ENCODE assay signal across 23 mouse cellular contexts in genomic region chr8:71460716-71461115, GRCm38 (mm10). TPM values are rescaled to one million over a fixed set of nuclear protein-coding genes. Genes with fewer than 3 reads are reported as not detected.
DNase-seq lines count a peak whose midpoint lies in the region; ATAC-seq and TF ChIP-seq lines count a peak whose summit lies in the region.
"Had no signal": no experiment of that assay in that cellular context is flagged by ENCODE, and none has a peak within 500 bp of the region (broad histone marks: within the 10 kb centered on the region; RNA-seq: fewer than 3 reads in every experiment).

No protein-coding gene starts in this region.

- H3K4me3 ChIP-seq in gastrocnemius, adult 2 months, result no peak overlapping the region
- H3K4me3 ChIP-seq in midbrain, embryonic 13.5 days (replicated peaks), result no peak overlapping the region
- no peak overlapping the region for H3K4me3 ChIP-seq in midbrain, embryonic 10.5 days
- peak overlapping the region; percentile 74; the same call in 1 of the 2 replicates for H3K4me3 ChIP-seq in E14TG2a.4 (replicated peaks; ENCODE audit: low read length)
- H3K4me3 ChIP-seq: embryonic facial prominence, embryonic 13.5 days; erythroblast, embryonic 14.5 days; forebrain, embryonic 13.5 days; hindbrain, embryonic 15.5 days had no signal

- H3K36me3 ChIP-seq in midbrain, embryonic 13.5 days, result peaks cover 49% of the 10 kb centered on the region
- H3K36me3 ChIP-seq in midbrain, embryonic 10.5 days, result peaks cover 56% of the 10 kb centered on the region
- peaks cover 2% of the 10 kb centered on the region; the same call in 1 of the 2 replicates for H3K36me3 ChIP-seq in E14TG2a.4 (ENCODE audit: insufficient read depth, low read length)

- H3K27me3 ChIP-seq in midbrain, embryonic 13.5 days, result no peaks in the 10 kb centered on the region
- H3K27me3 ChIP-seq in midbrain, embryonic 10.5 days (ENCODE audit: low read depth, poor library complexity, severe bottlenecking), result peaks cover 27% of the 10 kb centered on the region
- H3K27me3 ChIP-seq in E14TG2a.4 (ENCODE audit: insufficient read depth, low read length), result peaks cover 67% of the 10 kb centered on the region
- H3K27me3 ChIP-seq: CH12.LX; embryonic facial prominence, embryonic 13.5 days; forebrain, embryonic 13.5 days; hindbrain, embryonic 15.5 days had no signal

- ATAC-seq in midbrain, embryonic 13.5 days, result no peak
- ATAC-seq: activated CD4-positive, CD25-positive, alpha-beta regulatory T cell, adult 4 months; forebrain, embryonic 13.5 days; forebrain, postnatal 0 days; intestine, postnatal 0 days had no signal

- peak; percentile 15 for DNase-seq in cerebellum, adult 8-10 months
- DNase-seq in cerebellum, adult 11-12 months, result no peak
- DNase-seq in gastrocnemius, adult 2 months, result peak; percentile 11
- no peak for DNase-seq in gastrocnemius, postnatal 25 days
- no peak for DNase-seq in midbrain, embryonic 10.5 days (ENCODE audit: low spot score)
- no peak for DNase-seq in layer of hippocampus, postnatal 25 days (ENCODE audit: extremely low spot score in 1 of 2, low spot score in 1 of 2)
- DNase-seq: adrenal gland, postnatal 14 days; B cell, adult 2 months; embryo, embryonic 11 days; forebrain, postnatal 0 days; heart, postnatal 36 days; kidney, adult 2 months had no signal

- peaks cover 55% of the 10 kb centered on the region for H3K4me1 ChIP-seq in midbrain, embryonic 13.5 days (replicated peaks)
- H3K4me1 ChIP-seq in midbrain, embryonic 10.5 days, result peaks cover 56% of the 10 kb centered on the region
- peaks cover 63% of the 10 kb centered on the region for H3K4me1 ChIP-seq in E14TG2a.4 (replicated peaks; ENCODE audit: low read depth, low read length)

- WGBS in midbrain, embryonic 13.5 days, result 88% methylated on average over 6 of the region's 6 CpGs
- WGBS in midbrain, embryonic 10.5 days, result 89% methylated on average over 6 of the region's 6 CpGs

- H3K4me2 ChIP-seq in midbrain, embryonic 13.5 days (replicated peaks), result no peak overlapping the region
- H3K4me2 ChIP-seq: embryonic facial prominence, embryonic 13.5 days; heart, embryonic 11.5 days had no signal

- intact Hi-C loops in gastrocnemius, adult 2 months (cut with DNase I), result no loop called here

- no peaks in the 10 kb centered on the region for H3K9me3 ChIP-seq in midbrain, embryonic 13.5 days
- H3K9me3 ChIP-seq in midbrain, embryonic 10.5 days (replicated peaks), result no peaks in the 10 kb centered on the region
- no peaks in the 10 kb centered on the region for H3K9me3 ChIP-seq in E14TG2a.4 (ENCODE audit: low read length)
- H3K9me3 ChIP-seq: embryonic facial prominence, embryonic 10.5 days; embryonic facial prominence, embryonic 13.5 days; forebrain, embryonic 13.5 days; hindbrain, embryonic 15.5 days had no signal

- H3K9ac ChIP-seq in midbrain, embryonic 13.5 days (replicated peaks), result peak overlapping the region; percentile 90; the same call in 1 of the 2 replicates
- H3K9ac ChIP-seq: forebrain, embryonic 13.5 days; forebrain, postnatal 0 days; hindbrain, embryonic 15.5 days had no signal

- H3K27ac ChIP-seq in gastrocnemius, adult 2 months, result no peak overlapping the region
- H3K27ac ChIP-seq in midbrain, embryonic 13.5 days, result no peak overlapping the region
- H3K27ac ChIP-seq in midbrain, embryonic 10.5 days (replicated peaks), result no peak overlapping the region
- H3K27ac ChIP-seq: embryonic facial prominence, embryonic 10.5 days; embryonic facial prominence, embryonic 13.5 days; forebrain, embryonic 13.5 days; hindbrain, embryonic 15.5 days had no signal

- TF ChIP-seq CTCF in gastrocnemius, adult 2 months (IDR thresholded peaks at IDR 0.05), result no peak
- no peak for TF ChIP-seq CTCF in E14TG2a.4 (conservative IDR thresholded peaks at IDR 0.05; ENCODE audit: low read length)

RNA-seq across cellular contexts. Expression of gene Abhd8, which starts 2.7 kb away (rescaled TPM):
- total RNA-seq in gastrocnemius, adult 2 months (2021), result 10 to 100 TPM; 22.5 to 24.9 TPM
- total RNA-seq in gastrocnemius, postnatal 25 days (2021), result 10 to 100 TPM; 27.6 to 28.9 TPM
- polyA plus RNA-seq in midbrain, embryonic 13.5 days (2015; fragmentation: Nextera tagmentation; extraction: Ambion mirVana), result 114 and 133 TPM in 2 replicates
- polyA plus RNA-seq in midbrain, embryonic 10.5 days (2016; fragmentation: Nextera tagmentation; extraction: Ambion mirVana), result 75.0 and 78.3 TPM in 2 replicates
- total RNA-seq in layer of hippocampus, postnatal 25 days (2021), result 100 to 1,000 TPM; 235 to 284 TPM

RNA-seq across cellular contexts. Expression of gene Mrpl34, which starts 4.0 kb away (rescaled TPM):
- total RNA-seq in gastrocnemius, adult 2 months (2021), result 10 to 100 TPM; 59.1 to 84.3 TPM
- 10 to 100 TPM; 62.6 to 75.2 TPM for total RNA-seq in gastrocnemius, postnatal 25 days (2021)
- 242 TPM in 2 replicates for polyA plus RNA-seq in midbrain, embryonic 13.5 days (2015; fragmentation: Nextera tagmentation; extraction: Ambion mirVana)
- polyA plus RNA-seq in midbrain, embryonic 10.5 days (2016; fragmentation: Nextera tagmentation; extraction: Ambion mirVana), result 230 and 238 TPM in 2 replicates
- total RNA-seq in layer of hippocampus, postnatal 25 days (2021), result 10 to 100 TPM; 49.9 to 54.7 TPM

RNA-seq across cellular contexts. Expression of gene Dda1, which starts 8.3 kb away (rescaled TPM):
- 10 to 100 TPM; 26.8 to 31.1 TPM for total RNA-seq in gastrocnemius, adult 2 months (2021)
- 10 to 100 TPM; 23.9 to 24.9 TPM for total RNA-seq in gastrocnemius, postnatal 25 days (2021)
- 197 TPM in 2 replicates for polyA plus RNA-seq in midbrain, embryonic 13.5 days (2015; fragmentation: Nextera tagmentation; extraction: Ambion mirVana)
- 131 and 141 TPM in 2 replicates for polyA plus RNA-seq in midbrain, embryonic 10.5 days (2016; fragmentation: Nextera tagmentation; extraction: Ambion mirVana)
- total RNA-seq in layer of hippocampus, postnatal 25 days (2021), result 10 to 100 TPM; 95.6 to 97.2 TPM

RNA-seq across cellular contexts. Expression of gene Ano8, which starts 25.0 kb away (rescaled TPM):
- 10 to 100 TPM; 16.0 to 17.0 TPM for total RNA-seq in gastrocnemius, adult 2 months (2021)
- 10 to 100 TPM; 17.1 to 18.4 TPM for total RNA-seq in gastrocnemius, postnatal 25 days (2021)
- 5.3 and 9.3 TPM in 2 replicates for polyA plus RNA-seq in midbrain, embryonic 13.5 days (2015; fragmentation: Nextera tagmentation; extraction: Ambion mirVana)
- polyA plus RNA-seq in midbrain, embryonic 10.5 days (2016; fragmentation: Nextera tagmentation; extraction: Ambion mirVana), result 3.0 and 3.4 TPM in 2 replicates
- total RNA-seq in layer of hippocampus, postnatal 25 days (2021), result 10 to 100 TPM; 53.5 to 58.0 TPM

RNA-seq across cellular contexts. Expression of gene Gtpbp3, which starts 27.2 kb away (rescaled TPM):
- 10 to 100 TPM; 10.1 to 10.7 TPM for total RNA-seq in gastrocnemius, adult 2 months (2021)
- total RNA-seq in gastrocnemius, postnatal 25 days (2021), result 10 to 100 TPM in 1 of 2 experiments, 1 to 10 TPM in 1; 9.6 to 11.5 TPM
- polyA plus RNA-seq in midbrain, embryonic 13.5 days (2015; fragmentation: Nextera tagmentation; extraction: Ambion mirVana), result 11.6 and 13.2 TPM in 2 replicates
- polyA plus RNA-seq in midbrain, embryonic 10.5 days (2016; fragmentation: Nextera tagmentation; extraction: Ambion mirVana), result 20.0 and 21.8 TPM in 2 replicates
- total RNA-seq in layer of hippocampus, postnatal 25 days (2021), result 10 to 100 TPM; 28.4 to 36.4 TPM

Comparison
In these comparisons a context has a peak if more than half of its experiments do, and no peak if none do; other contexts are left out.
1. DNase-seq: peak in cerebellum, adult 8-10 months (single experiment) and gastrocnemius, adult 2 months (single experiment); none in cerebellum, adult 11-12 months (single experiment), gastrocnemius, postnatal 25 days (single experiment), midbrain, embryonic 10.5 days (single experiment) and layer of hippocampus, postnatal 25 days (0 of 2).
2. RNA of gene Abhd8, which starts 2.7 kb away (total RNA-seq): 235 to 284 TPM in layer of hippocampus, postnatal 25 days; 27.6 to 28.9 TPM in gastrocnemius, postnatal 25 days and 22.5 to 24.9 TPM in gastrocnemius, adult 2 months; every median in the first group is over 4 times any median in the second.